Mouse (Mus musculus): ENCODE measurements at regions not wholly inside any gene's neighbourhood (a gene's known extent, or its start where the extent isn't known, plus 50 kb on each side); places are given as distances from the start of the nearest gene placed in this dataset.

- TF ChIP-seq CTCF (IDR thresholded peaks at IDR 0.05; ENCODE audit: extremely low read depth, insufficient read depth, low read length) = no peak
- TF ChIP-seq POLR2A (IDR thresholded peaks at IDR 0.05; ENCODE audit: extremely low read depth, insufficient read depth, low read length) = no peak
These were observed 59.1 kb upstream of the Wnt7b start for GRCm38 (mm10) chr15:85641120-85642080.
